ENCODE assay signal across 9 mouse cellular contexts in the genomic region with DNA sequence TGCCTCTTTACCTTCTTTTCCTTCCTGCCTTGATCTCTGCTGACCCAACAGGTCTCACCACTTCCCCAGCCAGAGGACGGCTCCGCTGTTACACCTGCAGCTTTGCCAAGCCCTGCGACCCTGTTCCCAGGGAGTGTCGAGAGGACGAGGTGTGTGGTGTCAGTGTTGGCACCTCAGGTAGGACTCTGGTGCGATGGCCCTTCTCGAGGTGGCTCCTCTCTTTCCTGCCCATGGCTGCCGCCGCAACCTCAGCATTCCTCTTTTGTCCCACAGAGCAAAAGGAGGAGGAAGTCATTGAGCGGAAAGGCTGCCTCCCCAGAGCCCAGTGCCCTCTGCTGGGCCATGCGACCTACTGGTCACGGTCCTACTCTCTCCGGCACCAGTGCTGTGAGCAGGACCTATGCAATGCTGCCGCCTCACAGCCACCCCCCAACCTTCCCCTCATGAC. TPM values are rescaled to one million over a fixed set of nuclear protein-coding genes. Genes with fewer than 3 reads are reported as not detected.
A peak's percentile ranks its signal among the peaks of the same experiment; 100 is the strongest.
DNase-seq lines count a peak whose midpoint lies in the region; ATAC-seq lines count a peak whose summit lies in the region.
"Had no signal": no experiment of that assay in that cellular context is flagged by ENCODE, and none has a peak within 500 bp of the region (broad histone marks: within the 10 kb centered on the region; RNA-seq: fewer than 3 reads in every experiment).

Ly6g6d (minus strand) TSS at position 280 of the 448 bp plus-strand sequence.

- peak within 1 kb of the TSS; percentile 43 for H3K4me3 ChIP-seq in embryonic facial prominence, embryonic 10.5 days
- H3K4me3 ChIP-seq in limb, embryonic 11.5 days (ENCODE audit: low read depth, low read length), result peak within 1 kb of the TSS; percentile 12; the same call in 1 of the 2 replicates
- peak within 1 kb of the TSS; percentile 45 for H3K4me3 ChIP-seq in midbrain, embryonic 10.5 days

- peaks cover 42% of the 10 kb centered on the region for H3K27me3 ChIP-seq in embryonic facial prominence, embryonic 10.5 days (replicated peaks; ENCODE audit: low read depth, poor library complexity, severe bottlenecking)
- H3K27me3 ChIP-seq in limb, embryonic 11.5 days (ENCODE audit: control insufficient read depth, insufficient read depth, low read length), result no peaks in the 10 kb centered on the region
- peaks cover 23% of the 10 kb centered on the region for H3K27me3 ChIP-seq in midbrain, embryonic 10.5 days (ENCODE audit: low read depth, poor library complexity, severe bottlenecking)

- ATAC-seq in limb, embryonic 11.5 days (ENCODE audit: insufficient number of reproducible peaks, low FRiP score, low TSS enrichment, low read depth), result no peak

- intact Hi-C loops in gastrocnemius, postnatal 14 days (cut with DNase I; ENCODE audit: low total_unique reads), result no loop called here

- peak; percentile 49 for DNase-seq in gastrocnemius, postnatal 14 days
- no peak for DNase-seq in gastrocnemius, postnatal 4 days (ENCODE audit: low spot score in 2 of 2)
- DNase-seq in embryonic facial prominence, embryonic 10.5 days (ENCODE audit: low spot score), result peak; percentile 40
- peak; percentile 71 for DNase-seq in heart, postnatal 4 days
- no peak for DNase-seq in limb, embryonic 11.5 days (ENCODE audit: low spot score)
- DNase-seq in midbrain, embryonic 10.5 days (ENCODE audit: low spot score), result peak; percentile 63
- DNase-seq in urinary bladder, postnatal 36 days (ENCODE audit: low spot score in 2 of 2), result peak; percentile 40 to 58
- no peak for DNase-seq in natural killer cell, adult 2 months (ENCODE audit: low spot score in 2 of 2)

- no peaks in the 10 kb centered on the region for H3K36me3 ChIP-seq in embryonic facial prominence, embryonic 10.5 days (replicated peaks)
- H3K36me3 ChIP-seq in limb, embryonic 11.5 days (ENCODE audit: control insufficient read depth, insufficient read depth, low read length), result no peaks in the 10 kb centered on the region
- no peaks in the 10 kb centered on the region for H3K36me3 ChIP-seq in midbrain, embryonic 10.5 days
- H3K36me3 ChIP-seq: G1E had no signal

- H3K9me3 ChIP-seq in embryonic facial prominence, embryonic 10.5 days, result no peaks in the 10 kb centered on the region
- no peaks in the 10 kb centered on the region for H3K9me3 ChIP-seq in limb, embryonic 11.5 days (ENCODE audit: control insufficient read depth, low read length)
- H3K9me3 ChIP-seq in midbrain, embryonic 10.5 days (replicated peaks), result no peaks in the 10 kb centered on the region
- H3K9me3 ChIP-seq: G1E had no signal

- H3K4me1 ChIP-seq in embryonic facial prominence, embryonic 10.5 days, result peaks cover 32% of the 10 kb centered on the region
- peaks cover 12% of the 10 kb centered on the region for H3K4me1 ChIP-seq in limb, embryonic 11.5 days (ENCODE audit: control insufficient read depth, insufficient read depth, low read length)
- H3K4me1 ChIP-seq in midbrain, embryonic 10.5 days, result peaks cover 28% of the 10 kb centered on the region

- H3K27ac ChIP-seq in embryonic facial prominence, embryonic 10.5 days (replicated peaks), result peak within 1 kb of the TSS; percentile 60
- H3K27ac ChIP-seq in limb, embryonic 11.5 days (replicated peaks; ENCODE audit: low read depth, low read length), result no peak within 1 kb of the TSS; the same call in 1 of the 2 replicates
- peak within 1 kb of the TSS; percentile 79 for H3K27ac ChIP-seq in midbrain, embryonic 10.5 days (replicated peaks)

- 9% methylated on average over 14 of the region's 14 CpGs for WGBS in embryonic facial prominence, embryonic 10.5 days
- WGBS in limb, embryonic 11.5 days, result 12% methylated on average over 14 of the region's 14 CpGs
- 10% methylated on average over 14 of the region's 14 CpGs for WGBS in midbrain, embryonic 10.5 days

- H3K4me2 ChIP-seq in limb, embryonic 11.5 days (ENCODE audit: low read depth, severe bottlenecking), result peak within 1 kb of the TSS; percentile 42

- H3K9ac ChIP-seq in limb, embryonic 11.5 days (ENCODE audit: low read length), result peak within 1 kb of the TSS; percentile 50

RNA-seq across cellular contexts. Expression of gene Ly6g6d, which starts in this region (rescaled TPM):
- total RNA-seq in gastrocnemius, postnatal 14 days (2021), result under 1 TPM; 0.64 TPM
- total RNA-seq in gastrocnemius, postnatal 4 days (2021), result 1 to 10 TPM in 1 of 2 experiments, under 1 TPM in 1; 0.91 to 1.2 TPM
- 1.3 TPM in 1 of 2 replicates, not detected in the other for polyA plus RNA-seq in embryonic facial prominence, embryonic 10.5 days (2016; fragmentation: Nextera tagmentation; extraction: Ambion mirVana)
- total RNA-seq in heart, postnatal 4 days (2021), result 1 to 10 TPM; 1.6 to 2.4 TPM
- polyA plus RNA-seq in limb, embryonic 11.5 days (2014; fragmentation: Nextera tagmentation; extraction: Ambion mirVana), result 0.72 and 1.6 TPM in 2 replicates
- 2.0 and 3.5 TPM in 2 replicates for polyA plus RNA-seq in midbrain, embryonic 10.5 days (2016; fragmentation: Nextera tagmentation; extraction: Ambion mirVana)
- total RNA-seq: G1E had no signal

Comparison
In these comparisons a context has a peak if more than half of its experiments do, and no peak if none do; other contexts are left out.
1. Peak in DNase-seq in gastrocnemius, postnatal 14 days; RNA of the gene not detected or under 1 TPM.
2. DNase-seq: peak in embryonic facial prominence, embryonic 10.5 days (single experiment), heart, postnatal 4 days (single experiment), midbrain, embryonic 10.5 days (single experiment) and urinary bladder, postnatal 36 days (2 of 2); none in gastrocnemius, postnatal 4 days (0 of 2), limb, embryonic 11.5 days (single experiment) and natural killer cell, adult 2 months (0 of 2).
3. Peak in every context shown above with its lines, with median percentiles within 50 percentile points of each other: H3K4me3 ChIP-seq.